Mouse (Mus musculus) monocyte, adult 5-6 weeks (primary cell): ENCODE results near the gene Umps. TPM values are rescaled to one million over a fixed set of nuclear protein-coding genes. Genes with fewer than 3 reads are reported as not detected.
A peak's percentile ranks its signal among the peaks of the same experiment; 100 is the strongest.

ENCODE experiments used
- ATAC-seq: fragments of 153-309, 156-312 bp; replicated peaks from 2 replicates; pipeline ENCODE4 v1.8.0; 2017; ENCODE audit warnings: mild to moderate bottlenecking; ENCODE audit not compliant: low TSS enrichment, insufficient number of reproducible peaks, severe bottlenecking, poor library complexity, low FRiP score
- total RNA-seq: library from RNA; stranded (forward); fragments of 200-1000, 200-491, 200-594 nt; gene quantifications from 3 replicates; pipeline ENCODE4 v1.2.3, GENCODE M21; 2017

Gene Umps
- 19.4 to 23.2 TPM (median 22.4 TPM) in 3 replicates for total RNA-seq

- ATAC-seq = peak; percentile 80
These were observed at the start of gene Umps for GRCm38 (mm10) chr16:33966538-33967282. Gene Umps, minus strand, starts transcription at chr16:33967038.

- no peak for ATAC-seq
These were observed 45.4 kb upstream of the Umps start for GRCm38 (mm10) chr16:34011991-34012845.

- no peak for ATAC-seq
These were observed 42.7 kb upstream of the Umps start for GRCm38 (mm10) chr16:34009567-34009966.

GRCm38 (mm10) chr16:34005986-34006385 is 39.1 kb upstream of the Umps start:
- no peak for ATAC-seq

GRCm38 (mm10) chr16:34004128-34004578 is 37.3 kb upstream of the Umps start:
- ATAC-seq = no peak

GRCm38 (mm10) chr16:34003566-34004127 is 36.8 kb upstream of the Umps start:
- no peak for ATAC-seq

GRCm38 (mm10) chr16:34000715-34001114 is 33.9 kb upstream of the Umps start:
- ATAC-seq = no peak

GRCm38 (mm10) chr16:33999388-33999787 is 32.5 kb upstream of the Umps start:
- ATAC-seq = no peak

GRCm38 (mm10) chr16:33998011-33998410 is 31.2 kb upstream of the Umps start:
- ATAC-seq = no peak

GRCm38 (mm10) chr16:33996030-33996429 is 29.2 kb upstream of the Umps start:
- ATAC-seq = peak; percentile 81

- ATAC-seq = no peak
These were observed 28.7 kb upstream of the Umps start for GRCm38 (mm10) chr16:33995496-33995895.

GRCm38 (mm10) chr16:33994321-33994720 is 27.5 kb upstream of the Umps start:
- ATAC-seq = no peak

- ATAC-seq = no peak
These were observed 23.9 kb upstream of the Umps start for GRCm38 (mm10) chr16:33990712-33991111.

GRCm38 (mm10) chr16:33989106-33989505 is 22.3 kb upstream of the Umps start:
- no peak for ATAC-seq

- peak; percentile 69 for ATAC-seq
These were observed 21.6 kb upstream of the Umps start for GRCm38 (mm10) chr16:33988358-33989012.

GRCm38 (mm10) chr16:33986993-33987392 is 20.2 kb upstream of the Umps start:
- no peak for ATAC-seq

GRCm38 (mm10) chr16:33985372-33985771 is 18.5 kb upstream of the Umps start:
- no peak for ATAC-seq

GRCm38 (mm10) chr16:33983712-33984111 is 16.9 kb upstream of the Umps start:
- ATAC-seq = no peak

- ATAC-seq = no peak
These were observed 13.0 kb upstream of the Umps start for GRCm38 (mm10) chr16:33979855-33980254.
